Mouse (Mus musculus): ENCODE measurements at regions not wholly inside any gene's neighbourhood (a gene's known extent, or its start where the extent isn't known, plus 50 kb on each side); places are given as distances from the start of the nearest gene placed in this dataset.

- no peak overlapping the region for H3K27ac ChIP-seq
- no peak for ATAC-seq (ENCODE audit: low FRiP score)
- H3K27me3 ChIP-seq: no peaks in the 10 kb centered on the region
- H3K4me3 ChIP-seq: no peak overlapping the region
- H3K9me3 ChIP-seq (replicated peaks): no peaks in the 10 kb centered on the region
- no peaks in the 10 kb centered on the region for H3K36me3 ChIP-seq
- no peak overlapping the region for H3K4me2 ChIP-seq (replicated peaks)
- no peaks in the 10 kb centered on the region for H3K4me1 ChIP-seq
- no peak overlapping the region for H3K9ac ChIP-seq
Observed at GRCm38 (mm10) chr14:100570026-100570425, 285.5 kb upstream of the Klf12 start.

GRCm38 (mm10) chr14:100561884-100562283 is 277.4 kb upstream of the Klf12 start:
- Histone ChIP-seq H3K9me3 (replicated peaks) (no peaks in the 10 kb centered on the region), H3K27ac (no peak overlapping the region), H3K36me3 (no peaks in the 10 kb centered on the region), H3K4me3 (no peak overlapping the region), H3K27me3 (no peaks in the 10 kb centered on the region), H3K4me2 (replicated peaks) (no peak overlapping the region), H3K9ac (no peak overlapping the region), H3K4me1 (0 out of 2 replicates have a peak, but pooled peaks cover 4% of the 10 kb centered on the region)
- no peak for ATAC-seq (ENCODE audit: low FRiP score)
- 81% methylated on average over 3 of the region's 3 CpGs for WGBS

GRCm38 (mm10) chr14:100558378-100558777 is 273.9 kb upstream of the Klf12 start:
- no peak overlapping the region for H3K9ac ChIP-seq
- H3K9me3 ChIP-seq (replicated peaks): no peaks in the 10 kb centered on the region
- H3K27ac ChIP-seq: no peak overlapping the region
- no peak overlapping the region for H3K4me2 ChIP-seq (replicated peaks)
- no peak overlapping the region for H3K4me3 ChIP-seq
- 11% methylated on average over 4 of the region's 4 CpGs for WGBS
- 0 out of 2 replicates have a peak, but pooled peaks cover 4% of the 10 kb centered on the region for H3K4me1 ChIP-seq
- ATAC-seq (ENCODE audit: low FRiP score): peak; percentile 78; the same call in 1 of the 2 replicates
- H3K27me3 ChIP-seq: no peaks in the 10 kb centered on the region
- no peaks in the 10 kb centered on the region for H3K36me3 ChIP-seq

- H3K4me3 ChIP-seq: no peak overlapping the region
- H3K9me3 ChIP-seq (replicated peaks): no peaks in the 10 kb centered on the region; the same call in 1 of the 2 replicates
- H3K27me3 ChIP-seq: no peaks in the 10 kb centered on the region
- H3K4me1 ChIP-seq: no peaks in the 10 kb centered on the region
- no peak overlapping the region for H3K27ac ChIP-seq
- no peaks in the 10 kb centered on the region for H3K36me3 ChIP-seq
- H3K4me2 ChIP-seq (replicated peaks): no peak overlapping the region
- H3K9ac ChIP-seq: no peak overlapping the region
- 79% methylated on average over 2 of the region's 2 CpGs for WGBS
- no peak for ATAC-seq (ENCODE audit: low FRiP score)
Observed at GRCm38 (mm10) chr14:100552466-100552865, 268.0 kb upstream of the Klf12 start.

- no peaks in the 10 kb centered on the region; the same call in 1 of the 2 replicates for H3K9me3 ChIP-seq (replicated peaks)
- 80% methylated on average over 3 of the region's 3 CpGs for WGBS
- no peak overlapping the region for H3K4me3 ChIP-seq
- no peaks in the 10 kb centered on the region for H3K27me3 ChIP-seq
- no peaks in the 10 kb centered on the region for H3K36me3 ChIP-seq
- H3K27ac ChIP-seq: no peak overlapping the region
- no peak for ATAC-seq (ENCODE audit: low FRiP score)
- H3K4me2 ChIP-seq (replicated peaks): no peak overlapping the region
- no peak overlapping the region for H3K9ac ChIP-seq
- H3K4me1 ChIP-seq: no peaks in the 10 kb centered on the region
Observed at GRCm38 (mm10) chr14:100550266-100550665, 265.8 kb upstream of the Klf12 start.

GRCm38 (mm10) chr14:100530217-100530616 is 245.7 kb upstream of the Klf12 start:
- Histone ChIP-seq H3K4me1 (no peaks in the 10 kb centered on the region), H3K4me3 (no peak overlapping the region), H3K9me3 (replicated peaks) (no peaks in the 10 kb centered on the region), H3K27me3 (no peaks in the 10 kb centered on the region), H3K4me2 (replicated peaks) (no peak overlapping the region), H3K27ac (no peak overlapping the region), H3K9ac (no peak overlapping the region), H3K36me3 (no peaks in the 10 kb centered on the region)
- WGBS: 93% methylated on average over 2 of the region's 2 CpGs
- no peak for ATAC-seq (ENCODE audit: low FRiP score)

GRCm38 (mm10) chr14:100529758-100530157 is 245.3 kb upstream of the Klf12 start:
- Histone ChIP-seq H3K27me3 (no peaks in the 10 kb centered on the region), H3K4me3 (no peak overlapping the region), H3K4me2 (replicated peaks) (no peak overlapping the region), H3K36me3 (no peaks in the 10 kb centered on the region), H3K4me1 (no peaks in the 10 kb centered on the region), H3K9ac (no peak overlapping the region), H3K27ac (no peak overlapping the region), H3K9me3 (replicated peaks) (no peaks in the 10 kb centered on the region)
- WGBS: 100% methylated on average over 1 of the region's 1 CpGs
- ATAC-seq (ENCODE audit: low FRiP score): no peak

- no peak for ATAC-seq (ENCODE audit: low FRiP score)
- H3K36me3 ChIP-seq: no peaks in the 10 kb centered on the region
- H3K9ac ChIP-seq: no peak overlapping the region
- no peak overlapping the region for H3K4me2 ChIP-seq (replicated peaks)
- no peak overlapping the region for H3K27ac ChIP-seq
- H3K27me3 ChIP-seq: no peaks in the 10 kb centered on the region
- WGBS: 51% methylated on average over 2 of the region's 2 CpGs
- no peak overlapping the region for H3K4me3 ChIP-seq
- no peaks in the 10 kb centered on the region for H3K9me3 ChIP-seq (replicated peaks)
- H3K4me1 ChIP-seq: no peaks in the 10 kb centered on the region
Observed at GRCm38 (mm10) chr14:100509396-100509795, 224.9 kb upstream of the Klf12 start.

GRCm38 (mm10) chr14:100508087-100508486 is 223.6 kb upstream of the Klf12 start:
- ATAC-seq (ENCODE audit: low FRiP score): no peak
- 89% methylated on average over 3 of the region's 3 CpGs for WGBS
- no peaks in the 10 kb centered on the region for H3K36me3 ChIP-seq
- H3K9ac ChIP-seq: no peak overlapping the region
- H3K4me1 ChIP-seq: no peaks in the 10 kb centered on the region
- no peaks in the 10 kb centered on the region for H3K9me3 ChIP-seq (replicated peaks)
- H3K4me3 ChIP-seq: no peak overlapping the region
- no peak overlapping the region for H3K27ac ChIP-seq
- H3K27me3 ChIP-seq: no peaks in the 10 kb centered on the region
- H3K4me2 ChIP-seq (replicated peaks): no peak overlapping the region

GRCm38 (mm10) chr14:100507616-100508015 is 223.1 kb upstream of the Klf12 start:
- no peaks in the 10 kb centered on the region for H3K27me3 ChIP-seq
- no peaks in the 10 kb centered on the region for H3K36me3 ChIP-seq
- H3K4me3 ChIP-seq: no peak overlapping the region
- H3K27ac ChIP-seq: no peak overlapping the region
- no peak for ATAC-seq (ENCODE audit: low FRiP score)
- H3K9me3 ChIP-seq (replicated peaks): no peaks in the 10 kb centered on the region
- H3K9ac ChIP-seq: no peak overlapping the region
- no peak overlapping the region for H3K4me2 ChIP-seq (replicated peaks)
- no peaks in the 10 kb centered on the region for H3K4me1 ChIP-seq

GRCm38 (mm10) chr14:100488837-100489236 is 204.4 kb upstream of the Klf12 start:
- Histone ChIP-seq H3K4me2 (replicated peaks) (no peak overlapping the region), H3K27me3 (no peaks in the 10 kb centered on the region), H3K27ac (no peak overlapping the region), H3K4me1 (no peaks in the 10 kb centered on the region), H3K4me3 (no peak overlapping the region), H3K9me3 (replicated peaks) (no peaks in the 10 kb centered on the region), H3K9ac (no peak overlapping the region), H3K36me3 (no peaks in the 10 kb centered on the region)
- 90% methylated on average over 7 of the region's 7 CpGs for WGBS
- no peak for ATAC-seq (ENCODE audit: low FRiP score)

GRCm38 (mm10) chr14:100485489-100485888 is 201.0 kb upstream of the Klf12 start:
- WGBS: 83% methylated on average over 3 of the region's 3 CpGs
- Histone ChIP-seq H3K27me3 (no peaks in the 10 kb centered on the region), H3K27ac (no peak overlapping the region), H3K9ac (no peak overlapping the region), H3K4me3 (no peak overlapping the region), H3K9me3 (replicated peaks) (no peaks in the 10 kb centered on the region), H3K4me2 (replicated peaks) (no peak overlapping the region), H3K36me3 (no peaks in the 10 kb centered on the region), H3K4me1 (no peaks in the 10 kb centered on the region)
- ATAC-seq (ENCODE audit: low FRiP score): no peak

GRCm38 (mm10) chr14:100484101-100484500 is 199.6 kb upstream of the Klf12 start:
- Histone ChIP-seq H3K27ac (no peak overlapping the region), H3K4me3 (no peak overlapping the region), H3K4me1 (no peaks in the 10 kb centered on the region), H3K27me3 (no peaks in the 10 kb centered on the region), H3K36me3 (no peaks in the 10 kb centered on the region), H3K9me3 (replicated peaks) (no peaks in the 10 kb centered on the region), H3K4me2 (replicated peaks) (no peak overlapping the region), H3K9ac (no peak overlapping the region)
- WGBS: 78% methylated on average over 5 of the region's 5 CpGs
- no peak for ATAC-seq (ENCODE audit: low FRiP score)
